Mouse (Mus musculus) olfactory bulb, adult 2 months (tissue): ENCODE results near the gene Igf2bp3.

Experiments
- CTCF ChIP-seq: fragments of 200-500 bp; IDR thresholded peaks from 2 replicates; pipeline ENCODE4 v1.5.1; 2012; ENCODE audit warnings: low read depth, mild to moderate bottlenecking, low read length, moderate library complexity; ENCODE audit not compliant: insufficient read depth
- POLR2A ChIP-seq: fragments of 200-500 bp; IDR thresholded peaks from 2 replicates; pipeline ENCODE4 v1.6.1; 2012; ENCODE audit warnings: mild to moderate bottlenecking, low read depth, low read length, moderate library complexity; ENCODE audit not compliant: insufficient read depth

GRCm38 (mm10) chr6:49159971-49160370, 54.8 kb downstream of the Igf2bp3 start:
- TF ChIP-seq CTCF (no peak), POLR2A (no peak)
